Mouse (Mus musculus) megakaryocyte-erythroid progenitor cell, adult 5-6 weeks (primary cell): Measurements from ENCODE around the gene Tmem186. TPM values are rescaled to one million over a fixed set of nuclear protein-coding genes. Genes with fewer than 3 reads are reported as not detected.
A peak's percentile ranks its signal among the peaks of the same experiment; 100 is the strongest.

Experiments
- ATAC-seq: replicated peaks from 2 replicates; pipeline ENCODE4 v1.8.0; 2016; ENCODE audit warnings: mild to moderate bottlenecking, inconsistent platforms; ENCODE audit not compliant: severe bottlenecking, poor library complexity, low FRiP score, low TSS enrichment
- total RNA-seq, 2 experiments: library from RNA; stranded (forward) in 1 of 2; stranded (reverse) in 1 of 2; fragments of 200-1000, 215-1000 nt in 1 of 2; fragments of >200 nt in 1 of 2; fragmentation: Nextera tagmentation in 1 of 2; gene quantifications; 2 replicates each; pipeline ENCODE4 v1.2.3; 2014 to 2017

The Tmem186 gene
- total RNA-seq, 2 experiments from 2014 or later: 12.5 to 17.2 TPM

DNA sequence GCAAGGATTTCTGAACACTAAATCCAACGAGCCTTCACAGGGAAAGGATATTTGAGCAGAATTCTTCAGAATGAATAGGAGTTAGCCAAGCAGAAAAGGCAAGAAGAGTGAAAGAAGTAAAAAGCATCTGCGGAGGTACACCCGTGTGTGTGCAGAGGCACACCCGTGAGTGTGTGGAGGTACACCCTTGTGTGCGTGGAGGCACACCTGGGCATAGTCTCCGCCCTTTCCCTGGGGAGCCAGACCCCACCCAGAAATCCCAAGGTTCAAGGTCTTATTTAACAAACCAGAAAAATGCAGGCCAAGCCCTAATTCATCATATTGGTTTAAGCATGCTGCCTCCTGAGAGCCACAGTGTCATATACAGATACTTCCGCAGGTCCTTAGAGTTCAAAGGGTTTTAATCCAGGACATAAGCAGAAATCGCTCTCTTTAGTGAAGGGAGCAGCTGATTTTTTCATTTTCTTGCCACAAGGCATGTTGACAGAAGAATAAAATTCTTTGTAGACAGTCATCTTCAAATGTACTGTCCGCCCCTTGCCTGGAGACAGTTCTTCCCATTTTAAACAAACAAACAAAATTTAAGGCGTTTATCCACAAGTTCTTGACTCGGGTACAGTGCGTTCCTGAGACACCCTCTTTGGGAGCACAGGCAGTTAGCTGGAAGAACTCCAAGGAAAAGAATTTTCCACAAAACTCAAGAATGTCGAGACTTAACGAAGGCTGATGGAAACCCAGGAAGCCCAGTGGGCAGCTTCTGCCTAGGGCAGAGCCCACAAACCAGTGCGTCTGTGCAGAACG, 17.0 kb downstream of the Tmem186 start:
- ATAC-seq: no peak

DNA sequence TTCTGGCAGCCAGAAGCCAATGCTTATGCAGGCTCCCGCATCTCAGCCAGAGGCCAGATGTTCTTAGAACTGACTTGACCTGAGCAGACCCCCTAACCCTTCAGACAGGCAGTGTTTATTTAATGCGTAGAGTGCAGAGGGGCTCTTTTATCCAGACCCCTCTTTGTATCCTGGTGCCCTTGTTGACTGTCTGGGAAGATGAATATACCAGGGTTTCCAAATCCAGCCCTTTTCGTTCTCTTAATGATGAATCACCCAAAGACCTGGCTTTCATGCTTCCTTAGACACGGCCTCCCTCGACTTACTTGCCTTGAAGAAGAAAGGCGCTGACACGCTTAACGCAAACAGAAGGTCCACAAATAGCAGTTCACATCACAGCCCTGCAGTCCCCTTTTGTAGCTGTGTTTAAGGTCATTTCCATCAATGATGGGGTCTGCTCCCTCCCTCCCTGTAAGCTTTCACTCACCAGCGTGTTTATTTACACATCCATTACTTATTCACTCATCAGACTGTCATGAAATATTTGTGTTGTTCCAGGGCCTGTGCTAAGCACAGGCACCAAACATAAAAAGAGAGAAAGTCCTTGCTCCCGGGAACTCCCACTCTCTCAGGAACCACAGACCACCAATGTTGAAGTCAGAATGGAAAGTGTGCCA, 17.7 kb downstream of the Tmem186 start:
- ATAC-seq: no peak

DNA sequence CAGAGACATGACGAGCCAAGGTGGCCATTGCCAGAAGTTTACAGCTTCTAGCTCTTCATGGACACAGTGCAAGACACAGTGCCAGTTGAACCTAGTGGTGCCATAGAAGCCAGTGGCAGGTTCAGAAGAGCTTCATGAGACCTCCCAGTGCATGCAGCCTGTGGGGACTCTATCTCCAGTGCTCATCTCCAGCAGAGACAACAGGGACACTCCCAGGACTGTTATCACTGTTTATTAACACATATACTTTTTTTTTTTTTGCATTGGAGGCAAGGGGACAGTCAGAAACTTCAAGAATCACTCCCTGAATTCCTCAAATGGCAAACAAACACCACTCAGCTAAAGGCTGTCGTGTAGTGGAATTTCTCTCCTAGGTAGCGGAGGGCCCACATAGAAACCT, 24.1 kb downstream of the Tmem186 start:
- ATAC-seq: 0 out of 2 replicates have a peak, but pooled peaks have one; percentile 29

DNA sequence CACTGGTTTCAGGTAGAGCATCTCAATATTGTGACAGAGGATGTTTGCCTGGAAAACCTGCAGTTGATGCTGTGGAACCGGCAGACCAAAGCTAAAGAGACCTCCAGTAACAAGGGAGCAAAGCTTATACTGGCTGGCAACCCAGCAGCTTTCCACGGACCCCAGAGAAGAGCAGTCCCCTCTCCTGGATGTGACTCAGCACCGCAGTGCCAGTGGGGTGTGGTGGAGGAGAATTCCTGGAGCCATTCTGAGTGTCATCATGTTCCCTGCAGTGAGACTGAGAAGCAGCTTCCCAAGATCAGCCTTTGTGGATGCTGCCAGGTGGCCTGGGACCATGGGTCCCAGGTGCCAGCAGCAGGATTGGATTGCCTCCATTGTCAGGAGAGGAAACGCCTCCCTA, 24.5 kb downstream of the Tmem186 start:
- peak; percentile 25 for ATAC-seq

DNA sequence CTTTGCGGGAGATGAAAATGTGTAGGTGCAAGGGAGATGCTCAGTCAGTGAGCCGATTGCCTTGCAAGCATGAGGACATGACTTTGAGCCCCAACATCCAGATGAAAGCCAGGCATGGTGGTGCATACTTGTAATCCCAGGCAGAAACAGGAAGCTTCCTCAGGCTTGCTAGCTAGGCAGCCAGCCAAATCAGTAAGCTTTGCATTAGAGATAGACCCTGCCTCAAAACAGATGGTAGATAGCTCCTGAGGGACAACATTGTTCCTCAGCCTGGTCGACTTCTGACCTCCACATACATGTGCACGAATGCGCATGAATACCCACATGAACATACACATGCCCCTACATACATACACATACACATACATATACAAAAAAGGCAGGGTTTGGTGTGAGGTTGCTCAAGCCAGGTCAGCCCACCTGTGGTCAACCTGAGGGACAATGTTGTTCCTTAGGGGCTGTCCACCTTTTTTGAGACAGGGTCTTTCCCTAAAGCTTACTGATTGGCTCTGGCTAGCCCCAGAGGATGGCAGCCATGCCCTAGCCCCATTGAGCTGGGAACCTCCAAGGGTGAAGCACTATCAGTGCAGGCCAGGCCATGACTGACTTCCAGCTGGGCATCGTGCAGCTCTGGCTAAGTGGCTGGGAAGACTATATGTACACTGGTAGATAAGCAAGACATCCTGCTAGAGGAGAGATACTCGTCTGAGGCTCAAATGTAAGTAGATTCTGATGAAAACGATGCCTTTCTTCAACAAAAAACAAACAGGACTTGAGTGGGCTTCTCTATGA, 25.1 kb downstream of the Tmem186 start:
- peak; percentile 98 for ATAC-seq

DNA sequence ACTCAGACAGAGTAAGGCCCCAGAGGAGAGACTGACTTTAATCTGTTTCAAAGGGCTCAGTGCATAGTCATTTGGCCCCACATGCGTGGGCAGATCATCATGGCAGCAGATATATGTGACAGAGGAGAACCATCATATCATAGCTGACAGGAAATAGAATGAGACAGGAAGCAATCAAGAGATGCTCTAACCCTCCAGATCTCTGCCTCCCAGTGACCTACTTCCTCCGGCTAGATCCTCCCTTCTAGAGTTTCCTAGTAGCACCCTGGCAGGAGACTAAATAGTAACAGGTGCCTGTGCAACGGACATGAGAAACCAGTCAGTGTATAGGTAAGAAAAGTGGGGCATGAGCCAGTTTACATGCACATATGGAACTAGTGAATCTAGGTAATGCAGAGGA, 27.1 kb downstream of the Tmem186 start:
- ATAC-seq: no peak

DNA sequence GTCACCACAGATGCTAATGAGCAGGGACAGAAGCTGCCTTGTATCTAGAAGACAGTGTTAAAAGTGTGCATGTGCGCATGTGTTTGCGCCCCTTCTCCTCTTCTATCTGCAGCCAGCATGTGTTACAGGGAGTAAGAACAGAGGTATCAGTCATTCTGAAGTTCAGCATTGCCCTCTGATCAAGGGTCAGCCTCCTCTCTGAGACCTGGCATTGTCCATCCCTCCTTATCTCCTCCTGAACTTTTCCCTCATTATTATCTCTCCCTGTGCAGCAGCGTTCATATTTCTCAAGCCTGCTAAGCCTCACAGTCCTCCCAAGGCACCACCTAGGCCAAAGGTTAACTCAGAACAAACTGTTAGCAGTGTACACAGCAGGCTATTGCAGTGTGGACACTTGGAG, 33.7 kb downstream of the Tmem186 start:
- ATAC-seq: peak; percentile 93

DNA sequence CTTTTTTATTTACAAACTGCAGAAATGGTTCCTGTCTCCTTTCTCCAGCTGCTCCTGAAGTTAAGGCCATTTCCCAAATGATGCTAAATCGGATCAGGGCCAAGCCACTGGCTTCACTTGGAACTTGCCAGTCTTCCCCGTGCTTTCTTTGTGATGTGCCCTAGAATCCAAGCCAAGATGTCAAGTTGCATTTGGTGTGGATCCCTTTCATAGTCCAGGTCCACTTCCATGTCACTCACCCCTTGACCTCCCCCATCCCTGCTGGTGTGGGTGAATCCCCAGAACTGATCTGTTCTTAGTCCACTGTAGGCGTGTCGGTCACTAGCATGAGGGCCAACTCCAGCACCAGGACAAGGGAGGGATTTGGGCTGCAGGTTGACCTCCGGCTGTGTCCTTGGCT, 40.0 kb downstream of the Tmem186 start:
- ATAC-seq: no peak

DNA sequence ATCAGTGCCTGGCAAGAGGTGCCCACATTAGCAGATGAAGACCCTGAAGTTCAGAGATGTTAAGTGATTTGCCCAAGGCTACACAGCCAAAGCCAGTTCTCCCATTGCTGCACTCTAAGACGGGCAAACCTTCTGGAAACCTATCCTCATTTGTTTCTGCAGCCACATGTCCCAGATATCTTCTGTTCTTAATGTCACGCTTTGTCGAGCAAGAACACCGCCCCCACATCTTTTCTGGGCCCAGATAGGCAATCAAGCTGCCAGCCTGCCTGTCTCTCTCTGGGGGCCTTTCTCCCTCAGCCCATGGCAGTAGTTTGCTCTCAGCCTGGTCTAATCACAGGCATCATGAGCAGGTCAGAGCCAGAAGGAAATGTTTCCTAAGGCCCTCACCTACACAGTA, 41.2 kb downstream of the Tmem186 start:
- ATAC-seq: no peak

DNA sequence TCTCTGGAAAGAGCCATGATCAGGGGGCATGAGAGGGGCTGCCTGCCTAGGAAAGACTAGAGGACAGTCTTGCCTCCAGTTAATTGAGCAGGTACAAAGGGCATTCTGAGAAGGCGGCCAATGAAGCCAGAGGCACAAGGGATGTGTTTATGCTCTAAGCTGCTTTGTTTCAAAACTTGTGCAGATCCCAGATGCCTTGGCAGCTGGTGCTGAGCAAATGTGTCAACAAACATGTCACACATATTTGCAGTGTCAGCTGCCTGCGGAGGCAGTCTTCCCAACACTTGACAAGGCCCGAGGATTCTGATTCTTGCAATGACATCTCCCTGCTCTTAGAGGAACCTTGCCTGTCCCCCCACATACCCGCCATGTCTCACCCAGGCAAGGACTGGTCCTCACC, 42.1 kb downstream of the Tmem186 start:
- no peak for ATAC-seq

DNA sequence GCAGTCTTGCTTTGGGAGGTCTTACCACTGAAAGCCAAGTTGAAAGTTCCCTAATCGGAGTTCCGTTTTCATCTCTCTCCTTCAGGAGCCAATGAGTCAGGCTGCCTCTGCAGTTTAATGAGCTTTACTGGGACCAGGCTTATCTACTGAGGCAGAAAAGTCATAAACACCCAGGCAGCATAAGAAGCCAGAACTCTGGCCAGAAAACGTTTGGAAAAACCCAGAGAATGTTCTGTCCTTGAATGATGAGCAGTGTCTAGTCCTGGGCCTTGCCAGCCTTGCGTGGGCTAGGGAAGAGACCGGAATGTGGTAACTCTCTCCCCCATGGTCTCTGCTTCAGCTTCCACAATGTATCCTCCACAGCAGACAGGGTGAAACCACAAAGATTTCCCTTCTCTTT, 52.5 kb downstream of the Tmem186 start:
- 0 out of 2 replicates have a peak, but pooled peaks have one; percentile 23 for ATAC-seq

DNA sequence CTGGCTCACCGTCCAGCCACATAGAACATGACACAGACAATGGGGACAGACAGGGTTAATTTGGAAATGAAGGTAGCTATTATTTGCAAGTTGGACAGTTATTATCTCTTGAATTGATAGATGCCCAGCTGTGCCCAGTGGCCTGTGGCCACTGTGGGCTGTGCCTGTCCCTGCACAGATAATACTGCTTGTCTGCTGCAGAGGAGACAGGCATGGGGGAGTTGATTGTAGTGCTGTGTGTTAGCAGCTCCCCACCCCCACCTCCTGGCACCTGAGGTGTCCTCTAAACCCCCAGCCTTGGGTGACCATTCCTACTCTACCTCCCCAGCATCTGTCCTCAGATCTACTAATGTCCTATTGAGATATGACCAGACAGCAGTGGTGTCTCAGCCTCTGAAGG, 53.3 kb downstream of the Tmem186 start:
- peak; percentile 78 for ATAC-seq

Other genes starting within 250 kb of the Tmem186 start
- gene Tmem114, start 212.6 kb downstream of the Tmem186 start, total RNA-seq (2014; fragmentation: Nextera tagmentation): not detected in 2 replicates
- not detected in 2 replicates for gene Tmem114, start 212.6 kb downstream of the Tmem186 start, total RNA-seq (2017)
- 27.1 and 47.9 TPM in 2 replicates for gene Mettl22, start 166.9 kb downstream of the Tmem186 start, total RNA-seq (2014; fragmentation: Nextera tagmentation)
- 17.1 and 31.8 TPM in 2 replicates for gene Mettl22, start 166.9 kb downstream of the Tmem186 start, total RNA-seq (2017)
- gene Abat, start 124.3 kb downstream of the Tmem186 start, total RNA-seq (2014; fragmentation: Nextera tagmentation): not detected in 2 replicates
- 0.65 and 1.2 TPM in 2 replicates for gene Abat, start 124.3 kb downstream of the Tmem186 start, total RNA-seq (2017)
- gene Pmm2, start within 50 bp of the Tmem186 start, total RNA-seq (2014; fragmentation: Nextera tagmentation): 54.8 and 74.7 TPM in 2 replicates
- 51.1 and 56.8 TPM in 2 replicates for gene Pmm2, start within 50 bp of the Tmem186 start, total RNA-seq (2017)
- gene Carhsp1, start 34.4 kb upstream of the Tmem186 start, total RNA-seq (2014; fragmentation: Nextera tagmentation): 28.8 and 32.5 TPM in 2 replicates
- gene Carhsp1, start 34.4 kb upstream of the Tmem186 start, total RNA-seq (2017): 18.5 and 23.8 TPM in 2 replicates
- gene Gm5767, start 43.1 kb upstream of the Tmem186 start, total RNA-seq (2014; fragmentation: Nextera tagmentation): not detected in 2 replicates
- not detected in 2 replicates for gene Gm5767, start 43.1 kb upstream of the Tmem186 start, total RNA-seq (2017)
- 196 and 235 TPM in 2 replicates for gene Usp7, start 154.6 kb upstream of the Tmem186 start, total RNA-seq (2014; fragmentation: Nextera tagmentation)
- 202 and 222 TPM in 2 replicates for gene Usp7, start 154.6 kb upstream of the Tmem186 start, total RNA-seq (2017)
- 45.2 and 52.0 TPM in 2 replicates for gene 1810013L24Rik, start 192.4 kb upstream of the Tmem186 start, total RNA-seq (2014; fragmentation: Nextera tagmentation)
- gene 1810013L24Rik, start 192.4 kb upstream of the Tmem186 start, total RNA-seq (2017): 45.7 and 54.5 TPM in 2 replicates